Mouse (Mus musculus): ENCODE data around the gene Tprg.

Tprg gene

DNA sequence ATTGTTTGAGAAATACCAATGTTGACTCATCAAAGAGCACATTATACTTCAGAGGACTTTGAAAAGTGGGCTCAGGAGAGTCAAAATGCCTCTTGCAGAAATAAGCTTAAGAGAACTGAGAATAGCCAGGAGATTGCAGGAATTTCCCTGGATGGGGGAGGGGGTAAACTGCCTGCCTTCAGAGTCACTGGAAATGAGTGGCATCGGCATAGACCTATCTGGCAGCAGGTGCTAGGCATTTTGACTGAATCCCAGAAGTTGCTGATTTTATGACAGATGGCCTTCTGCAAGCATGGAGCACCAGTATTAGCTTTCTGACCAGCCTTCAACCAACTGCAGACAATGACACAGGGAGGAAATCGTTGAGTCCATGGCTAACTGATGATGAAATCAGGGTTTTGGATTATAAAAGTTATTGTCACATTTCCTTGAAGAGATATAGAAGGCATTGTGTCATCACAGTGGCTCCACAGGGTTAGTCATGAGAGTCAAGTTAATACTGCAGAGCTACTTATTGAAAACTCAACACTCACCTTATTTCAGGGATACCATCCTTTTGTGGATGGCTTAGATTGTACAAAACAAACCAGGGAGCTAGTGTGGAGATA is 39.1 kb downstream of the Tprg start:
- in situ Hi-C loops (cut with MboI, MseI): no loop called here

DNA sequence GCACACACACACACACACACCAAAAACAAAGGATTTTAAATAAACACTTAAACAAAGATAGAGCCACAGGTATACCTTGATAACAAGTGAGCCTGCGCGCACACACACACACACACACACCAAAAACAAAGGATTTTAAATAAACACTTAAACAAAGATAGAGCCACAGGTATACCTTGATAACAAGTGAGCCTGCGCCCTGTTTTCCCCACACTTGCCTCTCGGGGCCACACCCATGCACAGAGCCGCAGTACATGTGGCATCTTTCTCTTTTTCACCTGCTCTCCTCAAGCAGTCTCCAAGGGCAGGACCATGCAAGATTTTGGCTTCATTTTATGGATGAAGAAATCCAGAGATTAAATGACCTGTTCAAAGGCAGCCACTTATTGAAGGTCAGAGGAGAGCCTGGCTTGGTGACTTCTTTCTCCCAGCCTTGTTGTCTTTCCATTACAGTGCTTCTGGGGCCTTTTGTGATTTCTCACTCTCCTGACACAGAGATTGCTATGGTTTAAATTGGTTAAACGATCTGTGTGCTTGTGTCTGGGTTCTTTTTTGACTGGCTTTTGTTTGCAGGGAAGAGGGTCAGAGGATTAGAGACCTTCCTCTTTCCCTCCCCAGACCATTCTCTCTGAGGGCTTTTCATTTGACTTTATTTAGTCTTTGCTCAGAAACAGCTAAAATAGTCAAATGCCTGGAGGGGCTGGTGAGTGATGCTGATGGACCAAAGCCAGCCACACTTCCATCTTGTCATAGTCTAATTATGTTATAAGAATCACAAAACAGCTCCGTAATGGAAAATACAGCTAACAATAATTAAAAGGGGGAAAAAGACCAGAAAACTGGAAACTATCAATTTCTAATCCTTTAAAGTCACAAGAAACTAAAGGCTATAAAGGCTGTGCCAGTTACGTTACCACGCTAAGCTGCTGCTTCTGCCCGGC is 46.9 kb downstream of the Tprg start:
- in situ Hi-C loops (cut with MboI, MseI): no loop called here

DNA sequence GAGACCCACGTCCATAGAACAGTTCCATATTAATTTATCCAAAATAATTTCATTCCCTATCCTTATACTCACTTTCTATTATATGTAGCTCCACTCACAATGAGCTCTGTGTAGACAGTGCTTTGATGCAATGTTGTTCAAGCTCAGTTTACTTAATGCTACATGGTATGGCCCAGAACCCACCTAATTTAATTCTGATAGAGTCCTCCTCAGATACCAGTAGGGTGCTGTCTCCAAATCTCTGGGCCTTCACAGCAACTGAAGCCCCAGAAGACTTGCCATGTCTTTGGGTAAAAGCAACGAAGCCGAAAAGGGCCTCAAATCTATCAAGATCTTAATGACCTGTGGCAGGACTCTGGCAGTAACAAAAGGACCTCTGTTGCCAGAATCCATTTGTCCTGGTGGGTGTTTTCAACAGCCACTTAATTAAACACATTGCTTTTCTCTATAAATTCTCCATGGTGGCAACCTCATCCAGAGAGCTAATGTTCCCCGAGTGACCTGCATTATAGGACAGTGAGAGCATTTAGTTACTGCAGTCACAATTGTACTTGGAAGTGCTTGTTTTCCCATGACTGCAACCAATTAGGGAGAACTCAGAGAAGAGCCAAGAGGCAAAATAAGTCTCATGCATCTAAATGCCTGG is 48.6 kb downstream of the Tprg start:
- in situ Hi-C loops (cut with MboI, MseI): no loop called here

DNA sequence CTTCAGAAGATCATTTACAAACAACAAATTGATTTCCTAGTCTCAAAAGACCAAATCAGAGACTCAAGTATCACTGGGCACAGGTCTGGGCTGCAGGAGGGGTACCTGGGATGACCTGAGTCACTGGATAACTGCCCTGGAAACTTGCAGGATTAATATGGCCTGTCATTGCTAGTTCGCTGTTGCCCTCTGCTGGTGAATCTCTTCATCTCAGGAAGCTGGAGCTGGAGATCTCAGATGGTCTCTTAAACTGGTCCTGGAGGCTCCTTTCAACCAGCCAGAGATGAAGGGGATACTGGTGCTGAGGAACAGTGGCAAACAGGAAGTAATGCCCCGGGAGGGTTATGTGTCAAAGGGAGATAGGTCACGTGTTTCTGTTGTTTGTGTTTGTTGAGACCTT is 63.0 kb downstream of the Tprg start:
- in situ Hi-C loops (cut with MboI, MseI): loop anchor here (5.0 kb wide), 1 partner anchor 1392 kb away; no protein-coding TSS in a partner anchor

DNA sequence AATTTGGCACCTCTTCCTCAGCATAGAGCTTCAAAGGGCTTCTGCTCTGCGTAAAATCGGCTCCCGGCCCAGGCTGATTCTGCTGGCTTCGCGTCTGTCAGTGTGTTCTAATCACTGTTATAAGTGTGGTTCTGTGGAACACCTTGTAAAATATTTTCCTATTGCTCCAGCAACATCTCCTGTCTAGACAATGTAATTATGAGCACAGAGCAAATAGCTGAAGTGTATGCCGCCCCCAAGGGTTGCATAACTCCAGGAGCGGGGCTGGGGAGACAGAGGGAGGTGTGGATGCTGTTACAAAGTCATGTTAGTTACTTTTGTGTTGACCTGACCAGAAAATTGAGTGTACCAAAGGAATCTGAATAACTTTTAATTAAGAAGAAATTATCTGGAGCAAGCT is 81.2 kb downstream of the Tprg start:
- in situ Hi-C loops (cut with MboI, MseI): no loop called here

DNA sequence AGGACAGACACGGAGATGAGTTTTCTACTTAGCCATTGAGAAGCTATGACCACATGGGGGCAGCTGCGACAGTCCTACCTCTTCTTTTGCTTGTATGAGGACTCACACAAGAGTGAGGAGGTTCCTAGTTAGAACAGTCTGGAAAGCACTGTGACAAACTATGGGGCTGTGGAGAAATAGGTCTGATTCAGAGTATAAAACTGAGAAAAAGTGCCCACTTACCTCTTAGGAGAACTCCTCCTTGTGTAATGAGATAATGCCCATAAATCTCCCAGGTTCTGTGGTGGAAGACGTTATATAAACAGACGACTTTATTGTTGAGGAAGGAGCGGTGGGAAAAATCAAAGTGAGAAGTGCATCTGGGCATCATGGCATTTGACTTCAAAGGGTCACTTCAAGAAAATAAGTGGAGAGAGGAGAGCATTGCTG is 83.4 kb downstream of the Tprg start:
- in situ Hi-C loops (cut with MboI, MseI): loop anchor here (10.0 kb wide), 1 partner anchor 825 kb away; no protein-coding TSS in a partner anchor

DNA sequence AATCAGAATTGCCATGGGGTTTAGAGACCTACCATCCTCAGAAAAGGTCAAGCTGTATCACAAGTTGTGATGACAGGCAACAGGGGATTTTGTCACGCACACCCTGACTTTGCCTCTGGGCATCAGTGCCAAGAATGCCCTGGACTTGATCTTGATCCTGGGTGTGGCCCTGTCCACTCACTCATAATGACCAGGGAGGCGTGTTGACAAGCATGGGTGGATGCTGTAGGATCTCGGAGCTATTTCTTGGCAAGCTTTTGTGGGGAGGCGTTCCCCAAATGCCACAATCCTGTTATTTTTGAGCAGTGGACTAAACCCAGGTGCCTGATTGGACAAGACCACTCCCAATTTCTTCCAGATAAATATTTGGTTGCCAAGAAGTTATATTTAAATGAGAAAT is 87.5 kb downstream of the Tprg start:
- in situ Hi-C loops (cut with MboI, MseI): loop anchor here (10.0 kb wide), 1 partner anchor 821 kb away; no protein-coding TSS in a partner anchor

DNA sequence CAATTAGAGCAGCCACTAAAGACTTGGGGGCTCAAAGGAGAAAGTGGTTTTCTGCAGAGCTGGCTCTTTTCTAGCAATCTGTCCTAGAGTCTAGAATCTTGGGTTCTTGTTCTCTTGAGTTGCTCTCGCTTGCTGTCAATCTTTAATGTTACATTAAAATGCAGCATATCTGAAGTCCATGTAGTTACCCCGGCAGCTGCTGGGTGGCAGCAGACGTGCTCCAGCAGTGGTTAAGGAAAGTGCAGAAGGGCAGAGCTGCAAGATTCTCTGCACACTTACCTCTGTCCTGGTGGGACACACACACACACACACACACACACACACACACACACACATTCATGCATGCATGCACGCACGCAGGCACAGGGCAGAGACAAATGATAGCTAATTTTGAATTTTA is 88.2 kb downstream of the Tprg start:
- in situ Hi-C loops (cut with MboI, MseI): loop anchor here (10.0 kb wide), 1 partner anchor 820 kb away; no protein-coding TSS in a partner anchor

DNA sequence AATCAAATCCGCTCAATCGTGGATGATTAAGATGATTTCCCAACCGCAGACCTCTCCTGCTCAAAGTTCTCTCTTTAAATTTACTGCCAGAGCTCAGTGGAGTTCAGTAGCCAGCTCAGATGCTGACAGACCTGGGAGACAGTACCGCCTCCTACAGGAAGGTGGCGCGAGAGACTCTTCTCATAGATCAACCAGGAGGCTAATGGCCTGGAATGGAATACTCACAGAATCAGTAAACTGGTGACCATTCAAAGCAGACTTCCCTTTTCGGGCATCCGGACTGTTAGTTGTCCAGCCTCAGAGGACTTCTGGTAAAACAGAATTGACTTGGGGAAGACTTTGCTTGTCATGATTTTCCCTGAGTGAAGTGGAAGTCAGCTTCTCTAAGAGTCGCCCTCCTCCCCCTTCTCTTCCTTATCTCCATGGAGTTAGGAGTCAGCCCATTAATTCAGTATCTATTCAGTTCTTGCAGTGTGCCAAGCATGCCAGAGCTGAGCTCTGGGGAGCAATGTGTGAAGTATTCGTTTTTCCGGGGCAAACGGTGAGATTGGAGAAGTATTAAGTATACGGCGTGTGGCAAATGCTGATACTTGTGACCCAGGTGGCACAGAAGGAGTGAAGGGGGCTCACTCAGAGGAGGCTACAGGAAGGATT is 90.2 kb downstream of the Tprg start:
- in situ Hi-C loops (cut with MboI, MseI): loop anchor here (10.0 kb wide), 1 partner anchor 818 kb away; no protein-coding TSS in a partner anchor

DNA sequence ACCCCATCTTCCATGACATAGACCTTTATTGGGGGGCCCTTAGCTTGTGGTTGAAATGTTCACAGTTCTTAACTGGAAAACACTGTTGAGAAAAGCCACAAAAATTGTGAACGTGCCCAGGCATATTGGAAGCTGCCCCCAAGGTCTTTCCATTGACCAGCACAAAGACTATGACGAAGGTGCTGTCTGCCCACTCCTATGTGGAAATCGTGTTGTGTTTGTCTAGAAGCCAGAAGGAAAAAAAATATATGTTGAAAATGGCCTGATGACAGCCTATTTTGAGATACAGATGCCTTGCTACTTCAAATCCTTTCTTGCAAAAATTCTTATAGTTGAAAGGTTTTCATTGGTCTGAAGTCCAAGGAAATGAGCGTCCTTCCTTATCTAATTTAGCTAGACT is 91.1 kb downstream of the Tprg start:
- in situ Hi-C loops (cut with MboI, MseI): loop anchor here (10.0 kb wide), 1 partner anchor 817 kb away; no protein-coding TSS in a partner anchor

DNA sequence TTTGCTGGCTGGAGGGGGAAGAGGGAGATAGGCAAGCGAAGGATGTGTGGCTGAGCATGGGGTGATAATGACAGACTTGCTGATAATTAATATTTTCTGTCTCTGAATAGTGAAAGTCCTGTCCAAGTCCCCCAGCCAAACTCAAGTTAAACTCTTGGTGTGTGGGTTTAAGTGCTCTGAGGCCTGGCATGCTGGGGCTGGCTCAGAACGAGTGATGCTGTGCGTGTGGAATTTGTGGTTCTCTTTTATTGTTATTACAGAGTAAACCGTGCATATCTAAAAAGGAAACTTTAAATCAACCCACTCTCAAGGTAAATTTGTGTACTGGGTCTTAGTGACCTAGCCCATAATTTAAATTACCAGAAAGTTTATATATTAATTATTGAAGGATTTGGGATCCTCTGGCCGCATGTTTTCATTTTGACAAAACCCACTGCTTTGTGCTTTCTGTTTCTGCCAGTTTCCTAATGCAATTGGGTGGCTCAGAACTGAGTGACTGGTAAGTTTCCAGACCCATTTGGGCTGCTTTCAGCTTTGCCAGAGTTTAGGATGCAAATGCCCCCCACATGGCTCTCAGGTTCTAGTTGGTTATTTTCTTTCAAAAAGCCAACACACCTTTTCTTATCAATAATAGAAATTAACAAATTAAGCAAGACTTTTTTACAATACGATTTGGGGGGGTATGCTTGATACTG is 99.0 kb downstream of the Tprg start:
- in situ Hi-C loops (cut with MboI, MseI): no loop called here

DNA sequence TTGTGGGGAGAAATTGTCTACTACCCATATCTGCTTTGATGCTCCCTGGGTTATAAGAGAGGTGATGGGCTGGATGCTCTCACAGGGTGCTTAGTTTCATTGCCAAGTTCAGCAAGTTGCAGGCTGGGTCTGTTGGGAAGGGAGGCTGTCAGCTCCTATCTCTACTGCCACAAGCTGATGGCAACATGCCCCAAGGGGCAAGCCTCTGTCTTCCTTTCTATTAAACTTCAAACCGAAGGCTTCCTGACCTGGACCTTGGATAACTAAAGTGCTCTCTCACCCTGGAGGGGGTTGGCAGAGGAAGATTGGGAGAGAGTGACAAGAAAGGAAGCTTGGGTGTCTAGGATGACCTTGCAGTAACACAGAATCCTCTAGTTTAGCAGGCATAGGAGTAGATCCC is 108.1 kb downstream of the Tprg start:
- in situ Hi-C loops (cut with MboI, MseI): loop anchor here (5.0 kb wide), 1 partner anchor 93 kb away; no protein-coding TSS in a partner anchor

DNA sequence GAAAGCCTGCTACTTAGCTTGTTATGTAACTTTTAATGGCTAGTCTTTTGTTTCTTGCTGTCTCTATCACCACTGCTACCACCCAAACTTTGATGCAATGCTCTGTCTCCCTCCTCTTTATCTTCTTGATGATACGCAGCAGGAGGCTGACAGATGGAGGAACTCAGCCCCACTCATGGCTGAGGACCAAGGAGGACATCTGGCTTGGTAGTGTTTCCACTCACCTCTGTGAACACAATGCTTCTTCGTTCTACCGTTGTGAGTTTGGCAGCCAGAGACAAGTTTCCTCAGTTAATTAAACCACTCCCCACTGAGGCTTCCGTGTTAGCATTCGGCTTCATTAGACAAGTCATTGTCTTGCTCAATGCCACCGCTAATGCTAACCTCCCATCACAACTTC is 117.5 kb downstream of the Tprg start:
- in situ Hi-C loops (cut with MboI, MseI): no loop called here

DNA sequence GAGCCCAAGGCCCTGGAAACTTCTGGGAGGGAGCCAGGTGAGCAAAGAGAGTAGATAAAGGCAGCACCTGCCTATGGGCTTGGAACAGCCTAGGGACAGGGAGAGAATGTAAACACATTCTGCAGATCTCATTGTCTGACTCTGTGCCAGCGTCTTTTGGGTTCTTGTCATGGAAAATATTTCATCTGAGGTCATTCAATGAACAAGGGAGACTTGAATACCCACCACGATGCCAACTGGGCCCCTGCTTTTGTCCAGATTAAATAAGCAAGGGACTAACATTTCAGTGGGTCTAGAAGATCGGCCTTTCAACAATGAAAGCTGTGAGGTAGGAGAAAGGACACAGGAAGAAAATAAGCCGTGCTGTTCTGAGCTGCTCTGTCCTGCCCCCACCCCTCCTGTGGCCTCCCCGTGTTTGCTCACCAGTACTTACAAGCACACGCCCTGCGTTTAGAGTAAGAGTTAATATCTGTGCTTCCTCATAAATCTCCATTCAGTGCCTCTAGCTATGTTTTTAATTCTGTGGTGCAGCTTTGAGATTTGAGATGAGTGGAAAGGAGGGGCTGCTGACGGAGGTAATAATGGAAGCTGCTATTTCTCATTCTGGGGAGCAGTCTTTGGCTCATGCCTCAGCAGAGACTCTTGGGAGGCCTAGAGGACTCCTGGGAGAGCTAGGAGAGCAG is 120.7 kb downstream of the Tprg start:
- in situ Hi-C loops (cut with MboI, MseI): no loop called here

DNA sequence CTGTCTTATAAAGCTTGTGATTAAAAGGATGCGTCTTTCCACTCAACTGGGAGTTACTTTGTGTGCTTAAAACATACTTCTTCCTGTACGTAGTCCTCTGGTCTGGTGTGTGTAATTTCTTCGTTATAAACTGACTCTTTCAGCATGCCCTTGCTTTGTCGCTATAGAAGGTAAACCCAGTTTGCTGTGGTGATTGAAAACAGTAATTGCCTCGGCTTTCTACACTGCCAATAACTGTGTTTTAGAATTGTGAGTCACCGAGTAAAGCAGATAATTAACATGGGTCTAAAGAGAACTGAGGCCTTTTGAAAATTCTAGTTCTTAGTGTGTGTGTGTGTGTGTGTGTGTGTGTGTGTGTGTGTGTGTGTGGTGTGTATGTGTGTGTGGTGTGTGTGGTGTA is 121.4 kb downstream of the Tprg start:
- in situ Hi-C loops (cut with MboI, MseI): no loop called here

DNA sequence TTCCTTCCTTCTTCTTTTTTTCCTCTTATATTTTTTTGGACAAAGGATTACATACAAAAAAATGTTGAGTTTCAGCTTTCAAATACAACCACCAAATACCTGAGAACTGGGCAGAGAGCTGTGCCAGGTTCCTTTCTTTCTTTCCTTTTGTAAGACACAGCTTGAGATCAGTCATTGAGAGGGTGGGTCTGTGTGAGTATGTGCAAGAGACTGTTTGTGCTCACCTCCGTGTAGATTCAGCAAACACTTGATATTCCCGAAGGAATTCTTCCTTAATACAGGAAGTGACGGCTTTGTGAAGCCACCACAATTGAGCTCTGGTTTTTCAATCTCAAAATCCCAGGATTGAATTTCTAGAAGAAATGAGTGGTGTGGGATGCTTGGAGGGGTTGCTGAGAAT is 124.7 kb downstream of the Tprg start:
- in situ Hi-C loops (cut with MboI, MseI): no loop called here

DNA sequence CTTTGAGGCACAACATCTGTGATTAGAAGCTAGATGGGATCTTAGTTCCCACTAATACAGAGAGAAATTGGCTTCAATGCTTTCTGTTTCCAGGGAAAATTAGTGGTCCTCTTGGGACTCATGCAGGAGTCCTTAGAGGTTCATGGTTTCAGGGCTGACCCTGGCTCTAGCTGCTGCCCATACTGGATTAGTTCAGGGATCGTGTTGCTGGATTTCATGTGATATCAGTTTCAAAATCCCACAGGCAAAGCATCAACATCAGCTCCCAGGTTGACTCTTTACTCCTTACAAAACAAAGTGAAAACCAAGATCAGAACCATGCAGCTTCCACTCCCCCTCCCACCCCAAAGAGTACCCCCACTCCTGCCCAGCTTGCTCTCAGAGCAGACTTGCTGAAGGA is 127.3 kb downstream of the Tprg start:
- in situ Hi-C loops (cut with MboI, MseI): no loop called here

DNA sequence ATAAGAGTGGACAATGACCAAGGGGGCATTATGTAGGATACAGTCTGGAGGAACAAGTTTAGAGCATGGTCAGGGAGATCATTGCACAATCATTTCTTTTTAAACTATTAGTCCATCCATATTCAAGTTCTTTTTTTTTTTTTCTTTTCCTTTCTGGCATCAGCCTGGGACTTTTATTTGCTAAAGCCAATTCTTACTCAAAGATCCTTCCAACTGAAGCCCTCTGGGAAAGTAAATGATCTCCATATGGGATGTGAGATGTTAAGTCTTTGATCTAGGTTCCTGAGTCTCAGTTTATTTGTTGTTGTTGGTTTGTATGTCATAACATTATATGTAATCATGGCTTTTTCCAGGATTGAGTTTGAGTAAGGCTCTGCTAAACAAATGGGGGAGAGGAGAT is 128.6 kb downstream of the Tprg start:
- in situ Hi-C loops (cut with MboI, MseI): no loop called here

DNA sequence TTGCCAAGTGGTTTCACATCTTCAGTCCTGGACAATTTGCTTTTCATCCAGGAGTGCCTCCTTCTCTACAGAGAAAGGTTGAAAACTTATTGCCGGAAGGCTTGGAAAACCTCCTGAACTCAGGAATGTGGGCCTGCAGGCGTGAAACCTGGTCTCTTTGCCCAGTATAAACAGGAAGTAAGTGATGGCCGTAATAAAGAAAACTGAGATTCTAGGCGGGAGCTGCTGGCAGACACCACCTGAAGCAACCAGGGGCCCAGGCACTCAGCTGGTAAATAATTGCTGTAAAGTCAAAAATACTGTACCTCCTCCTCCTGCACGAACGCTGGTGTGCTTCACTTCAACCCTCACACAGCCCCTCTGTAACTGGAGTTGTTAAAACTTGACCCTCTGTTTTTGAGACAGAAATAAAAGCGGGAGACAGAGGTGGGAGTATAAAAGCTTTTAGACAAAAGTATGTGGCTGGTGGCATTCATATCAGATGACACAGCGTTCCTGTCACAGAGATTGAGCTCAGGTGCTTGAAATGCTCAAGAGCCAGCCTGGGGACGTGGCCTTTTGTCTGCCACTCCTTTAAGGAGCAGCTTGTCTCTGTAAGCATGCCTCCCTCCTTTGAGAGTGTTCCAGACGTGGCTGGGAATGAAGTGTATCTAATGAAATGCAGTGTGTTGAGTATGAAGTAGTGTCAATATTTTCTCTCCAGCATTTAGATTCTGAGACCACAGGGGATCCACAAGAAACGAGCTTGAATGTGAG is 131.4 kb downstream of the Tprg start:
- in situ Hi-C loops (cut with MboI, MseI): no loop called here

DNA sequence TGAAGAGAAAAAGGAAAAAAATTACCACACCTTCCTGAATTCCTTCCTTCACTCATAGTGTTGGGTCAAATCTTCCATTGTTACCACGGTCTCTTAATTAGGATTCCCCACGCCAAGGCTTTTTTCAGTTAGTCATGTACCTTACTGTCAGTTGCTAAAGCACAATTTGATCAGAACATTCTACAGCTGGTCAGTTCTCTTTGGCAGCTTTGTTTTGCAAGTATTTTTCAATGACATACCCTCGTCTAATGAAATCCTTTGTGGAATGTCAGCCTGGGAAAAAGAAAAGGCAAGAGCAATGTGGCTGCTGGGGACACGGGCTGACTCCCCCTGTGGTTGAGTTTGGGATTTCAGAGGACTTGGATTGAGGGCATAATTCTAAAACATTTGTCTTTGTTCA is 136.4 kb downstream of the Tprg start:
- in situ Hi-C loops (cut with MboI, MseI): loop anchor here (10.0 kb wide), 1 partner anchor 1268 kb away; no protein-coding TSS in a partner anchor
